Mouse (Mus musculus) cerebellum, postnatal 36 days (tissue): ENCODE measurements at regions not wholly inside any gene's neighbourhood (a gene's known extent, or its start where the extent isn't known, plus 50 kb on each side); places are given as distances from the start of the nearest gene placed in this dataset.

Experiments used
- DNase-seq, 2 experiments: peaks; one replicate each; pipeline ENCODE4 v3.0.0; 2021 to 2022; ENCODE audit warnings: mixed read lengths in 2 of 2

DNA sequence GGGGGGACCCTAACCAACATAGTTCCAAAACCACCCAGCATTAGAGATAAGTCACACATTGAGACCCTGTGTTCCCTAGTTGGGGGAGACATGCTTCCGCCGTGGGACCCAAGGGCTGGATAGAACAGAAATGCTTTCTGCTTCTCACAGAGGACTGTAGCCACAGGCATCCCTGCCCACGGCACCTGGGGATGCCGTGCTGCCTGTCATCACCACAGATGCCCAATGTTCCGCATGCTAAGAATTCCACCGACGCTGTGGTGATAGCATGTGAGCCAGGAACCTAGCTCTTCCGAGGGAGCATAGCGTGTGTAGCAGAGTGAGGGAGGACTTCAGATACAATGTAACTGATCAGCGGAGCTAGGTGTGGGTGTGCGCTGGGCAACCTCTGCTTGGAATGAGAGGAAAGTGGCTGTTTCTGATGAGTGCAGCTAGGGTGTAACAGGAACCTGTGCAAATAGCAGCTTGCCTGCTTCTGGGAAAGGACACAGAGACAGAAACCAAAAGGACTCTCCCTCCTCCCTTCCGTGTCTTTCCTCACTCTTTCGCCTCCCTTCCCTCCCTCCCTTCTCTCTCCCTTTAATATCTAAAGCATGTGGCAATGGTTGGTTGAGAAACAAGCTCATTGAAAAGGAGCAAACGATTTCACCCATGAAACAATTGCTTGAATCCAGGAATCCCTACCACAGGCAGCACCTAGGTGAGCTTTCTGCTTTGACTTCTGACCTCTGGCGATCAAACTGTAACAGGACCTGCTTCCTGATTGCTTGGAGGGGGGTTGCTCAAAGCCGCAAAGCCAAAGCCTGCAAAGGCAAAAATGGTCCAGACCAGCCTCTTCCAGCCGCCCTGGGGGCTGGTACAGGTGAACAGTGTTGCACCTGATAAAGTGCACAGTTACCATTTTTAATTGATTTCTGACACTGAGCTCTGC, 102.3 kb downstream of the Gm26897 start:
- no peak for DNase-seq

DNA sequence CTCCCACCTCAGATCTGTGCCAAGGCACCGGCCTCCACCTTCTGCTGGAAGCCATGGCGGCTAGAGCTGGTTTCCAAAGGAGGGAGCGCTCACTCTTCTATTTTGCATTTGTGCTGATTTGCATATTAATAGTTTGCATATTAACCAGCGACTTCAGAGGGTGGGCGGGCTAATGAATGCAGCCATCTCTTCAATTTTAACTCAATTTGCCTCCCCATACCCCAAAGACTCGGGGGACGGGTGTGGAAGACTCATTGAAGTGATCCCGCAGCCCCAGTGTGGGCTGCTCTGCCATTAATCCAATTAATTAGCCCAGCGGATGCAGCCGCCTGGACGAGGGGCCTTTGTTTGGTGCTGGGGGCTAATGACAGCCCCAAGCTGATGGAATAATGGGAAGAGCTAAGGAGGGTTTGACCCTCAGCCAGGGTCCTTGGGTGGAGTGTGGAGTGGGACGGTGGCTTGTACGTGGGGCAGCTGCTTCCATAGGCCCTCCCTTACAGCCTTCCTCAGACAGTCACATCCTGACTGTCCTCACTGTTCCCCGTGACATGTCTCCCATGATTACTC, 103.0 kb downstream of the Gm26897 start:
- no peak for DNase-seq

DNA sequence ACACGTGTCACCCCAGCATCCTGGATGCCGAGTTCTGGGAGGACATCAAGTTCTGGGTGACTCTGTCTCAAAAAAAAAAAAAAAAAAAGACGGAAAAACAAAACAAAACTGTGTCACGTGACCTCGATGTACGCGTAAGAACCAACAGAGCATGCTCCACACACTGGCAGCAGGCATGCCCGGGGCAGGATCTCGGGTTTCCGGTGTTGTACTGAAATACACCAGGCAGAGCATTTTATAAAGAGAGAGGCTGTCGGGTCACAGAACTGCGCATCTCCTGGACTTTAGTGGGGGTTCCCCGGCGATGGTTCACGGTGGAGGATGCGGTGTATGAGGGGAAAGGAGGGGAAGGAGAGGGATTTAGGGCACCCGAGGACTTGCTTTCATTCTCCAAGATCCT, 108.7 kb downstream of the Gm26897 start:
- DNase-seq: no peak

DNA sequence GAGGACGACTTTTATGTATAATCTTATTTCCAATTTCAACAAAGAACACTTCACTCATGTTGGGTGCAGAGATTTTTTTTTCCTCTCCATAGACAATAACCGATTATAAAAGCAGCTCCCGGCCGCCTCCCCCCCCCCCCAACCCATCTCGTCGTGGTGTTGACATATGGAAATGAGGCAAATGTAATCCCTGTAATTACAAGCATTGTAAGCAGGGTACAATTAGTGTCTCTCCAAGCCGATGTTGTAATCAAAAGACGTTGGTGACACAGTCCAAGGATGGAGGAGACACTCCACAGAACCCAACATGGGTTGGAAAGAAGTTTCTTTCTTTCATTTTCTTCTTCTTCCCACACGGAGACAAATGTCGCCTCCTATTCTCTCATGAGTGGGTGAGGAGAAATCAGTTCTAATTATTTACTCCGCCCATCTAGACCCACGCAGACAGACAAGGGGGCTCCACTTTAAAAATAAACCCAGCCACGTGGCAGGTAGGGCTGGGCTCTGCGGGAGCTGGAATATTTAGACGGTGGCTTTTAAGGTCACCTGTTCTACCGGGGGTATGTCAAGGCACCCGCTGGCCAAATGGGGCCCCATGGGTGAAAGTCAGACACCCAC, 110.0 kb downstream of the Gm26897 start:
- no peak for DNase-seq

DNA sequence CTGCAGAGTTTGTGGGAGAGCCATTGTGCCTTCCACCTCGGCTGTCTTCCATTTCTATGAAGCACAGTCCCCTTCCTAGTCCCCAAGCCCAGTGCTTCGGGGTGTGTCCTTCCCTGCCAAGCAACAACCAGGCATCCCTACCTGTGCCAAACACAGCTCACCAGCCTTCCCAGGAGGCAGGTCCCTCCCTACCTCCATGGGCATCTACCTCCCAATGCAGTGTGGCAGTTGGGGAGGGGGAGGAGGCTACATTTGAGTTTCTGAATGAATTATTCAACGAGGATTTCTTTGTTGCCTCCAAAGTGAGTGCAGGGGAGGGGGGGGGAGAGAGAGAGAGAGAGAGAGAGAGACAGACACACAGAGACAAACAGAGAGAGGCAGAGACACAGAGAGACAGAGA, 110.8 kb downstream of the Gm26897 start:
- no peak for DNase-seq

DNA sequence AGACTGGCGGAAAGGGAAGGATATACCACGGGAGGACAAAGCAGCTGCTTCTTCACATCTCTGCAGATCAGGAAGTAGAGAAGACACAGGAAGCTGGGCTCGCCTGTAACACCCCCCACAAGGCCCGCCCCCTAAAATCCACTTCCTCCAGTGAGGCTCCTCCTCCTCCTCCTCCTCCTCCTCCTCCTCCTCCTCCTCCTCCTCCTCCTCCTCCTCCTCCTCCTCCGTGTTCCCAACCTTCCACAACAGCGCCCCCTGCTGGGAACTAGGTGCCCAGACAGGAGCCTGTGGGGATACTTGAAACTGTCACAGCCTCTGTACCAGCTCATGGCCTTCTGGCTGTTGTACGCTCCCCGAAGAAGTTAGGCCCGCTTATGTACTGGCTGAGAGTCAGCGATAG, 115.2 kb downstream of the Gm26897 start:
- no peak for DNase-seq

DNA sequence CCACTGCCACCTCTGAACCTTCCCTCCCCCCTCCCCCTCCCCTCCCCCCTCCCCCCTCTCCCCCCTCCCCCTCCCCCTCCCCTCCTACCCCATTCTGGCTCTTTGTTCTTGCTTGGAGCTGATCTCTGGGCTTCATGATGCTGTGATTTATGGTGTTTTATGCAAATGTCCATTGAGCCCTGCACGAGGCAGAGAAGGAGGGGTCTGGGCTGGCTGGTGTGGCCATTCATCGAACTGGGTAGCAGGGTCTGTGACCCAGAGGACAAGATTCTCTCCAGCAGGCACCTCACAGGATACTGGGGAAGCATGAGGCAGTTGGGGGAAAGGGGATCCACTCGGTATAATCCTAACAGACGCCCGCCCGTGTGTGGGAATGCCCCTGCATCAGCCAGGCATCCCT, 119.0 kb downstream of the Gm26897 start:
- DNase-seq: no peak

DNA sequence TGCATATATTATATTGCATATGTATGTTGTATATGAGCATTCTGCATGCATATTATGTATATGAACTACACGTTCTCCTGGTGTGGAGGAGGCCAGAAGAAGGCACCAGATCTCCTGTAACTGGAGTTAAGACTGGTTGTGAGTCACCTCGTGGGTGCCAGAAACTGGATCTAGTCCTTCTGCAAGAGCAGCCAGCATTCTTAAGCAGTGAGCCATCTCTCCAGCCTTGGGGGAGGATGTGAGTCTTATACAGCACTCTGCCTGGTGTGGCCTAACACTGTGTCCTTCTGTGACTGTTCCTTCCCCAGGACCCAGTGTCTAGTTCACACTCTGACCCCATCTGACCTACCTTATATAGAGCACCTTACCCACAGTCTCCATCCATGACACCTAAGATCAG, 121.6 kb downstream of the Gm26897 start:
- no peak for DNase-seq

DNA sequence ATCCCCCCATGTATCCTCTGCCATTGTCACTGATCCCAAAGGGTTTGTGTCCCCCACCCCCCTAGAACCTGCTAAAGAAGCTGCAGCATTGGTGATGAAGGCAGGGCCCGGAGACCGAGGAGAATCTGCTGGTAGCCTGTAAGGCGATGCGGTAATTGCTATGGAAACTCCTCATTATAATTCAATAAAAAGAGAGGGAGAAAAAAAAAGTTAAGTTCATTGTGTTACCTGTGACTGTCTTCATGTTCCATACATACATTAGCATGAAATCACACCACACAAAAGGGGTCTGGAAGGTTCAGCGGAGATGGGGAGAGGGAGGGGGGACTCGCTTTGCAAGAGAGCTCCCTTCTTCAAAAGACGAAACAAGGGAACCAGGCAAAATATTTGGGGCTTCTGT, 123.5 kb downstream of the Gm26897 start:
- DNase-seq: no peak

DNA sequence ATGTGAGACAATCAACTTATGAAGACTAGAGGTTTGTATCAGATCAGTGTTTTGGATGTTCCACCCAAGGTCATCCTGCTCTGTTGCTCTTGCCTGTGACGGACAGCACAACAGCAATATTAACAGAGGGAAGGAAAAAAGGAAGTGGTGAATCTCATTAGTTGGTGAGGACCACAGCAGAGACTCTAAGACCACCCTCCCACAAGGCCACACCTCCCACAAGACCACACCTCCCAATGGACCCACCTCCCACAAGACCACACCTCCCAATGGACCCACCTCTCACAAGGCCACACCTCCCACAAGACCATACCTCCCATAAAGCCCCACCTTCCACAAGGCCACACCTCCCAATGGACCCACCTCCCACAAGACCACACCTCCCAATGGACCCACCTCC, 126.7 kb downstream of the Gm26897 start:
- DNase-seq: no peak

DNA sequence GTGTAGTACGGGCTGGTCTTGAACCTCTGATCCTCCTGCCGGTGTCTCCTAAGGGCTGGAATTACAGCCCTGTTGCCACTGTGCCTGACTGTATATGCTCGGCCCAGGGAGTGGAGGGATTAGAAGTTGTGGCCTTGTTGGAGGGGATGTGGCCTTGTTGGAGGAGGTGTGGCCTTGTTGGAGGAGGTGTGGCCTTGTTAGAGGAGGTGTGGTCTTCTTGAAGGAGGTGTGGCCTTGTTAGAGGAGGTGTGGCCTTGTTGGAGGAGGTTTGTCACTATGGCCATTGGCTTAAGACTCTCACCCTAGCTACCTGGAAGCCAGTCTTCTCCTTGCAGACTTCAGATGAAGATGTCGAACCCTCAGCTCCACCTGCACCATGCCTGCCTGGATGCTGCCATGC, 128.6 kb downstream of the Gm26897 start:
- DNase-seq: no peak

DNA sequence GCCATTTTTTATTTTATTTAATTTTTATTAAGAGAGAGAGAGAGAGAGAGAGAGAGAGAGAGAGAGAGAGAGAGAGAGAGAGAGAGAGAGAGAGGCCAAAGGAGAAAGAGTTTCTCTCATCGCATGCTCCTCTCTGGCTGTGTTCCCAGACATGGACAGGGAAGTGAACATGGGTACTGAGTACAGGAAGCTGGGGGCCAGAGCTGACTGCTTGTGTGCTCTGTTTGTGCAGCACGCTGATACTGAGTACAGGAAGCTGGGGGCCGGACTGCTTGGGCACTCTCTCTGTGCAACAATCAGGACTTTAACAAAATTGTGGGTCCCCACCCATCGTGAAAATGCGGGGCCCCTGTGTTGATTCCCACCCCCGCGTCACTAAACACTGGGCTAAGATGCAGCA, 130.2 kb downstream of the Gm26897 start:
- no peak for DNase-seq

DNA sequence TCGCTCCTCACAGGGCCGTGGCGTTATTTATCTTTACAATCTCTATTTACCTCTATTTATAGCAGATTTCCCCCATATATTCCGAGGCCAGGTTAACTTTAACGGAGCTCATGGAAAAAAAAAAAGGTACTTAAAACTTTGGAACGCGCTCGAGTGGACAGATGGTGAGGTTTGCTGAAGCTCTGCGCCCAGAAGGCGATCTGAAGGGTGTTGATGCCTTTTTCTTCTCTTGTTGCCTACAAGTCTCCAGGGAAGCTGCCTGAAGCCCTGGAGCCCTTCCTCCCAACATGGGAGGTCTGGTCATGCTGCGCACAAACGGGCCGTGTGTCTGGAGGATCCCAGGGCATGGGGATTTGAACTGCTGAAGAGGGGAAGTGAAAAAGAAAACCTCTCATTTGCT, 130.9 kb downstream of the Gm26897 start:
- no peak for DNase-seq

DNA sequence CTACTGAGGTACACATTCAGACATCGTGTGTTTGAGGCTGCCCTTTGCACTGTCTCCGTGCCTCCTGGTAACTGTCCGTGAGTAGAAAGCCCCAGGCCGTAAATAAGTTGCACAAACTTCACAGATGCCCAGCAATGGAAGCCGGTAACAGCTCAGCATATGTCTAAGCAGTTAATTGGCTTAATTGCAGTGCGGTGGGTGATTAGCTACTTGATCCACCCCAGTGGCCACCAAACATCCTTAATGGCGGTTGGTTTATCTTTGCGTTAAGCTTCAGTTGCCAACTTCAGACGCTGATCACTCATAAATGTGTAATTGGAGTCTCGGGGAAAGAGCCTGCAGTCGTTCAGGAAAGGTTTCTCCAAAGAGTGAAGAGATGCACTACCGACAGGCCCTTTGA, 135.3 kb downstream of the Gm26897 start:
- DNase-seq: no peak

DNA sequence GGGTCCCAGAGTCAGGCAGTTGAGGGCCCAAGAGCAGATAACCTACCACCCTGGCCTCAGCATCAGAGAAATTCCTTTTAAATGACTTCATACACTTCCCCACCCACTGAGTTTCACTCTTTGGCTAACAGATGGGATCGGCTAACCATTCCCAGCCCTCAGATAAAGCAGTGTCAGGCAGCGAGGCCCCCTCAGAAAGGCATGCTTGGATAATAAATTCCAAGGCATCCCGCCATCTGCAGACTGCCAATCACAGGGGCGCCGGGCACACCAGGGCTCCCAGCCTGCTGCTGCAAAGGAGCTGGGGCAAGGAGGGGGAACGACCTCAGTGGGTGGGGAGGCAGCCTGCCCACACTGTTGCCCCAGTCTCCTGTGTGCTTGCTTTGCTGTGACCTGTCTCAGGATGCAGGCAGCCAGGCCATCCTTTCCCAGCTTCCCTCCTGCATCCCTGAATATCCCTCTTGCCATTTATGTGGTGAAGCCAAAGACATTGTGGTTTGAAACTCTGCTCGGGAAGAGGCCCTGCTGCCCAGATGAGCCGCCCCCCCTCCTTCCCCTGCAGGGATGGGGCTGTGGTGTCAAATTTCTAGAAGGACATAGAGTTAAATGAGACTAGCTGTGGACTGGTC, 143.6 kb downstream of the Gm26897 start:
- no peak for DNase-seq

DNA sequence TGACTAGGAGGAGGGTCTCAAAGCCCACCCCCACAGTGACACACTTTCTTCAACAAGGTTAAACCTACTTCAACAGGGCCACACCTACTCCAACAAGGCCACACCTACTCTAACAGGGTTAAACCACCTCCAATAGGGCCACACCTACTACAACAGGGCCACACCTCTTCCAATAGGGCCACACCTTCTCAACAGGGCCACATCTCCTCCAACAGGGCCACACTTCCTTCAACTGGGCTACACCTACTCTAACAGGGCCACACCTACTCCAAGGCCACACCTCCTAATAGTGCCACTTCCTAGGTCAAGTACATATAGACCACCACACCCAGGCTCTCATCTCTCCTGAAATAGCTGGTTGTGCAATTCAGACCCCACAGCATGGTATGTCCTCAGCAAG, 145.3 kb downstream of the Gm26897 start:
- no peak for DNase-seq

DNA sequence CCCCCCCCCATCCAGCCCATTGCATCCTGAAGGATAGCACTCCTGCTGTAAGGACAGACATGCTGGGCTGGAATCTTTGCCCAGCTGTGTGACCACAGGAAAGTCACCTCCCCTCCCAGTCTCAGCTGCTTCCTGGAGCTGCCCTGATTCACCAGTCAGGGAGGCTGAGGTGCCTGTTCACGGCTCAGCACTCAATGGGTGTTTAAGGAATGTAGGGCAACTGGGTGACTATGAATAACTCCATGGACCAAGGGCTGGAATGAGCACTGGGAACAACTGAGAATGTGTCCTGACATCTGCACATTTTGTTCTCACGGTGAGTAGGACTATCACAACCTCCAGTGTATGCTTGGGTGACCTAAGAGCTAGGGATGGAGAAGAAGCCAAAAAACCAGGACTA, 146.5 kb downstream of the Gm26897 start:
- DNase-seq: no peak

DNA sequence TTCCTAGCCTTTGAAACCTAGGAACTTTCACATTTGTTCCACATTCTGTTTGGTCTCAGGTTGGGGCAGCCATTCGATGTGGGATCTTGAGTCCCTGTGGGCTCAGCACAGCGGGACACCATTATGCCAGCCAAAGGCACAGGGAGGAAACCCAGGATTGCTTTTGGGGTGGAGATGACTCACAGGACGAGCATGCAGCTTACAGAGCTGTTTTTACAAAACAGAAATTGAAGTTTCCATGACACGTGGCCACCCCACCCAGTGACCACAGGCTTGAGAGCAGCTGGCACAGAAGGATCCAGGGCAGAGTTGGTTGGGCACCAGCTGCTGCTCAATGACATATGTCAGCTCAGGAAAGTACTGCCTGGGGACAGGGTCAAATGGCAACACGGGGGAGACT, 147.8 kb downstream of the Gm26897 start:
- DNase-seq: no peak

DNA sequence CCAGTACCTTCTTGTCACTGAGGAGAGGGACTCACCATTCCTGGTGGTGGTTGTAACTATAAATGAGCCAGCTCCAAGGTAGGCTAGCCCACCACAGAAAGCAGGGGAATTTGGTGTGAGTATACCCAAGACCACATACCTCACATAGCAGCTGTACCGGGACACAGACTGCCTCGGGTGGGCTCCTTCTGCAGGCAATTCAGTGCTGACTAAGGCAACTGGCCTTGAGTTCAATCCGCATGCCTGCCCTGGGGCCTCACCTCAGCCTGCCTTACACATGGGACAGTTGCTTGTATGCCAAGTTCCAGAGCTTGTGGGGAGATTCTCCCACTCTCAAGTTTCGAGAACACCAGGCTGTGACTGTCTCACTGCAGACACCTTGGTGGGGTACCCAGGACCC, 153.6 kb downstream of the Gm26897 start:
- DNase-seq: no peak

DNA sequence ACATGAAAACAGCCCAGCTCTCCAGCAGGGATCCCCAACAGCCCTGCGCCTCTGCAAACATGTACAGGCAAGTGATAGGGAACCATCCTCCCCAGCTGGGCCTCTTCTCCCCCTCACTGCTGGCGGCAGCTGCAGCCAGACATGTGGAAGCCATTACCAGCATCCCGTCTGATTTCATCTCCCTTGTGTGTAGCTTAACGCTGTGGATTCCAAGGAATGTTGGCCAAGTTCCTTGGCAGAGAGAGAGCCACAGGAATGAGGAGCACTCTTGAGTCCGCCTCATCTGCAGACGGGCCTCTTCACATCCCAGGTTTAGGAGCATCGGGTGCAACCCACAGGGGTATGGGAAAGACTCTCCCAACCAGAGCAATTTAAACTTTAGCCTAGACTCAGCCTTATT, 157.1 kb downstream of the Gm26897 start:
- no peak for DNase-seq

DNA sequence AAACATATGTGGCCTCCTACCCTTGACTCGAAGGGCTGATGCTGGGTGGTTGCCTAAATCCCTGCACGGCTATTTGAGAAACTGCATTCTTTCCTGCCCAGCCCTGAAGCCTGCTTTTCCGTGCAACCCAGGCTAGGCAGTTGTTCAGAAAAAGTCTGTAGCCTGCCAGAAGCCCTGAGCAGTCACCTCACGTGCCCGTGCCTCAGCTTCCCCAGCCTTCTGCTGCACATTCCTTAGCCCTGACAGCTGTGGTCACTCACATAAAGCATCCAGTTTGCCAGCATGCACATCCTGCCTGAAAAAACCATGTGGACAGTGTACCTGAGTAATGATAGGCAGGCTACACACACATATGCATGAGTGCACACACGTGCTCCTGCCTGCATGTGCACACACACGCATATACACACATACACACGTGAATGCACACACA, 157.6 kb downstream of the Gm26897 start:
- DNase-seq: no peak

DNA sequence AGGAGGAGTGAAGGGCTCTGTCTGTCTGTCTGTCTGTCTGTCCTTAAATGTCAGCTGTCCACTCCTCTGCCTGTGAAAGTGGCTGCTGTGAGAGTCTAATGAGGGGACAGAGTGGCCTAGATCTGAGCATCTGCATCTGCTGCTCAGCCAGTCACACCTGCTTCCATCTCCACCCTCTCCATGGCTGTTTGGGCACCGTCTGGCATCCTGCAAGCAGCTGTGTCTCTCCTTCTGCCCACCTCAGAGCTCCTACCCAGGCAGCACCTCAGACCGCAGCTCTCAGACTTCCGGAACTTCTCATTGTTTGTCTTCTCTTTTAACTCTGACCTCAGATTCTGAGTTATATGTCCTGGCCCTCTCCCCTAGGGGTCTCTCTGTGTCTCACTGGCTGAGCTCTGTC, 159.2 kb downstream of the Gm26897 start:
- DNase-seq: no peak

DNA sequence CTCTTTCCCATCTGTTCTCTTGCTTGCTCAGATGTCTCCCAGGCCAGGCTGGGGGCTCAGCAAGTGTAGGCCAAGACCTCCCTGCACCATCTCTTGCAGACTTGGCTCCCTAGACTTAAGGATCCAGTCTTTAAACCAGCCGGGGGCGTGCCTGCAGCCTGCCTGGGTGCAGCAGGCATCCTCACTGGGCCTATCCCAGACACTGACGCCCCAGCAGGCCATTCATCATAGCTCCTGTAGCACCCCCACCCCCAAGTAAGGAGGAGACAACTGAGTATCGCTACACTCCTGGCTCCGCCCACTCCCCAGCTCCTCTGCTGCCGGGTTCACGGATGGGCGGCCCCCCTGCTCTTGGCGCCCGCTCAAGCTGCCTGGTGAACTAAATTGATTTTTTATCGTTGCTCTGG, 160.2 kb downstream of the Gm26897 start:
- peak; percentile 5 to 7 for DNase-seq

DNA sequence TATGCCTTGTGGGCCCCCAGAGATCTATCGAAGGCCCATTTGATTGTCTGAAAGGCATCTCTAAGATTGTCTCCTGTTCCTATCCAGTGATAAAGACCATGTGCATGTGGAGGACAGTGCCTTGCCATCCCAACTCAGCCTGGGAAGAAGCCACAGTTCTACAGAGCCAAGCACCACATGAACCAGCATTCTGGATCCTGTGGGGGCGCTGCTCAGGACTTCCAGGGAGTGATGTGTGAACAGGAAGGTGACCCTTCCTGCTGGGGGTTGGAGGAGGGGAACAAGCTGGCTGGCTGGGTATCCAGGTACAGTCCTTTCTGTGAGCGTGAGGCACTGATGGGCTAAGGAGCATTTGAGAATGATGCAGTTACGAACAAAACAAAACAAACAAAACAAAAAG, 163.8 kb downstream of the Gm26897 start:
- no peak for DNase-seq
